Mouse (Mus musculus) brain, embryonic 14.5 days (tissue): ENCODE measurements around the gene Tnfrsf13c.

Source experiments
- CTCF ChIP-seq: fragments of 200-500 bp; IDR thresholded peaks from 2 replicates; pipeline ENCODE4 v1.5.1; 2012; ENCODE audit warnings: inconsistent platforms, mild to moderate bottlenecking, moderate library complexity, borderline replicate concordance; ENCODE audit not compliant: insufficient read depth, insufficient read length; ENCODE audit errors: extremely low read depth
- POLR2A ChIP-seq: fragments of 200-500 bp; IDR thresholded peaks from 2 replicates; pipeline ENCODE4 v1.6.1; 2012; ENCODE audit warnings: mild to moderate bottlenecking, inconsistent platforms, borderline replicate concordance; ENCODE audit not compliant: poor library complexity, insufficient read depth, insufficient read length, severe bottlenecking; ENCODE audit errors: extremely low read depth

GRCm38 (mm10) chr15:82197246-82197750, 26.9 kb downstream of the Tnfrsf13c start:
- TF ChIP-seq POLR2A (no peak), CTCF (no peak)
